Mouse (Mus musculus): ENCODE results near the gene Zer1. TPM values are rescaled to one million over a fixed set of nuclear protein-coding genes. Genes with fewer than 3 reads are reported as not detected.

Gene Zer1
- polyA plus RNA-seq, 1 experiment from 2014 or later, result 9.5 TPM

- Histone ChIP-seq H3K27me3 (no peaks in the 10 kb centered on the region), H3K36me3 (replicated peaks) (peaks cover 14% of the 10 kb centered on the region), H3K4me2 (no peak overlapping the region), H3K9me3 (no peaks in the 10 kb centered on the region), H3K4me3 (replicated peaks) (no peak overlapping the region), H3K27ac (no peak overlapping the region), H3K9ac (no peak overlapping the region), H3K4me1 (peaks cover 17% of the 10 kb centered on the region)
- 91% methylated on average over 12 of the region's 12 CpGs for WGBS
- ATAC-seq (ENCODE audit: low FRiP score), result no peak
Observed at GRCm38 (mm10) chr2:30091521-30091920, 32.9 kb downstream of the Zer1 start.

GRCm38 (mm10) chr2:30087310-30087709 is 37.1 kb downstream of the Zer1 start:
- no peak for ATAC-seq (ENCODE audit: low FRiP score)
- no peak overlapping the region for H3K27ac ChIP-seq
- peaks cover 14% of the 10 kb centered on the region for H3K36me3 ChIP-seq (replicated peaks)
- 95% methylated on average over 4 of the region's 4 CpGs for WGBS
- H3K4me1 ChIP-seq, result peaks cover 10% of the 10 kb centered on the region
- H3K4me2 ChIP-seq, result no peak overlapping the region
- H3K27me3 ChIP-seq, result no peaks in the 10 kb centered on the region
- H3K9me3 ChIP-seq, result no peaks in the 10 kb centered on the region
- H3K4me3 ChIP-seq (replicated peaks), result no peak overlapping the region
- no peak overlapping the region for H3K9ac ChIP-seq

GRCm38 (mm10) chr2:30084632-30085031 is 39.8 kb downstream of the Zer1 start:
- peak overlapping the region; percentile 5; the same call in 1 of the 2 replicates for H3K9ac ChIP-seq
- no peaks in the 10 kb centered on the region for H3K9me3 ChIP-seq
- no peak overlapping the region for H3K27ac ChIP-seq
- peak overlapping the region; percentile 4; the same call in 1 of the 2 replicates for H3K4me3 ChIP-seq (replicated peaks)
- H3K36me3 ChIP-seq (replicated peaks), result 0 out of 2 replicates have a peak, but pooled peaks cover 3% of the 10 kb centered on the region
- H3K4me1 ChIP-seq, result peaks cover 10% of the 10 kb centered on the region
- peak; percentile 49; the same call in 1 of the 2 replicates for ATAC-seq (ENCODE audit: low FRiP score)
- H3K27me3 ChIP-seq, result no peaks in the 10 kb centered on the region
- WGBS, result 12% methylated on average over 12 of the region's 12 CpGs
- peak overlapping the region; percentile 35 for H3K4me2 ChIP-seq

GRCm38 (mm10) chr2:30084113-30084512 is 40.3 kb downstream of the Zer1 start:
- H3K9ac ChIP-seq, result no peak overlapping the region

GRCm38 (mm10) chr2:30080181-30080800 is 44.1 kb downstream of the Zer1 start:
- H3K4me1 ChIP-seq, result peaks cover 21% of the 10 kb centered on the region
- no peaks in the 10 kb centered on the region for H3K9me3 ChIP-seq
- H3K4me3 ChIP-seq (replicated peaks), result no peak overlapping the region
- H3K27ac ChIP-seq, result no peak overlapping the region
- no peaks in the 10 kb centered on the region for H3K27me3 ChIP-seq
- WGBS, result 86% methylated on average over 15 of the region's 15 CpGs
- H3K36me3 ChIP-seq (replicated peaks), result 0 out of 2 replicates have a peak, but pooled peaks cover 3% of the 10 kb centered on the region
- no peak overlapping the region for H3K4me2 ChIP-seq
- ATAC-seq (ENCODE audit: low FRiP score), result no peak
- H3K9ac ChIP-seq, result no peak overlapping the region

More at GRCm38 (mm10) chr2:30084113-30084512, 40.3 kb downstream of the Zer1 start:
- peaks cover 10% of the 10 kb centered on the region for H3K4me1 ChIP-seq
- WGBS, result 59% methylated on average over 5 of the region's 5 CpGs
- 0 out of 2 replicates have a peak, but pooled peaks cover 3% of the 10 kb centered on the region for H3K36me3 ChIP-seq (replicated peaks)
- H3K4me3 ChIP-seq (replicated peaks), result no peak overlapping the region
- H3K27me3 ChIP-seq, result no peaks in the 10 kb centered on the region
- H3K9me3 ChIP-seq, result no peaks in the 10 kb centered on the region
- H3K27ac ChIP-seq, result no peak overlapping the region
- H3K4me2 ChIP-seq, result peak overlapping the region; percentile 35
- ATAC-seq (ENCODE audit: low FRiP score), result no peak

GRCm38 (mm10) chr2:30078760-30079159 is 45.6 kb downstream of the Zer1 start:
- Histone ChIP-seq H3K9me3 (no peaks in the 10 kb centered on the region), H3K4me3 (replicated peaks) (no peak overlapping the region), H3K36me3 (replicated peaks) (0 out of 2 replicates have a peak, but pooled peaks cover 7% of the 10 kb centered on the region), H3K27ac (peak overlapping the region; percentile 42; the same call in 1 of the 2 replicates), H3K27me3 (no peaks in the 10 kb centered on the region), H3K4me2 (peak overlapping the region; percentile 66; the same call in 1 of the 2 replicates), H3K9ac (peak overlapping the region; percentile 36; the same call in 1 of the 2 replicates), H3K4me1 (peaks cover 11% of the 10 kb centered on the region)
- no peak for ATAC-seq (ENCODE audit: low FRiP score)
- 81% methylated on average over 4 of the region's 4 CpGs for WGBS

GRCm38 (mm10) chr2:30078349-30078712 is 46.1 kb downstream of the Zer1 start:
- peaks cover 11% of the 10 kb centered on the region for H3K4me1 ChIP-seq
- ATAC-seq (ENCODE audit: low FRiP score), result no peak
- peak overlapping the region; percentile 47 for H3K4me3 ChIP-seq (replicated peaks)
- 24% methylated on average over 10 of the region's 10 CpGs for WGBS
- H3K27me3 ChIP-seq, result no peaks in the 10 kb centered on the region
- H3K27ac ChIP-seq, result peak overlapping the region; percentile 42
- no peaks in the 10 kb centered on the region for H3K9me3 ChIP-seq
- peak overlapping the region; percentile 36 for H3K9ac ChIP-seq
- H3K36me3 ChIP-seq (replicated peaks), result peaks cover 11% of the 10 kb centered on the region; the same call in 1 of the 2 replicates
- H3K4me2 ChIP-seq, result peak overlapping the region; percentile 66

- WGBS, result under 1% methylated on average over 53 of the region's 53 CpGs
- H3K27me3 ChIP-seq, result no peaks in the 10 kb centered on the region
- peak within 1 kb of the TSS; percentile 60 for H3K9ac ChIP-seq
- H3K4me1 ChIP-seq, result peaks cover 11% of the 10 kb centered on the region
- peak within 1 kb of the TSS; percentile 42 for H3K27ac ChIP-seq
- ATAC-seq (ENCODE audit: low FRiP score), result peak; percentile 69
- H3K9me3 ChIP-seq, result no peaks in the 10 kb centered on the region
- H3K4me2 ChIP-seq, result peak within 1 kb of the TSS; percentile 66
- peak within 1 kb of the TSS; percentile 47 for H3K4me3 ChIP-seq (replicated peaks)
- H3K36me3 ChIP-seq (replicated peaks), result peaks cover 17% of the 10 kb centered on the region
Observed at GRCm38 (mm10) chr2:30077502-30078348, 46.7 kb downstream of the Zer1 start, which contains the start of gene Pkn3. Pkn3 (plus strand) TSS chr2:30077684.

GRCm38 (mm10) chr2:30076959-30077358 is 47.4 kb downstream of the Zer1 start:
- WGBS, result 67% methylated on average over 6 of the region's 6 CpGs
- peaks cover 23% of the 10 kb centered on the region for H3K36me3 ChIP-seq (replicated peaks)
- ATAC-seq (ENCODE audit: low FRiP score), result peak; percentile 37
- H3K27me3 ChIP-seq, result no peaks in the 10 kb centered on the region
- peak overlapping the region; percentile 66 for H3K4me2 ChIP-seq
- peak overlapping the region; percentile 60; the same call in 1 of the 2 replicates for H3K9ac ChIP-seq
- no peaks in the 10 kb centered on the region for H3K9me3 ChIP-seq
- H3K4me1 ChIP-seq, result peaks cover 11% of the 10 kb centered on the region
- 0 out of 2 replicates have a peak overlapping the region, but pooled peaks have one; percentile 10 for H3K27ac ChIP-seq
- H3K4me3 ChIP-seq (replicated peaks), result no peak overlapping the region

- peaks cover 26% of the 10 kb centered on the region for H3K36me3 ChIP-seq (replicated peaks)
- H3K9me3 ChIP-seq, result no peaks in the 10 kb centered on the region
- no peak overlapping the region for H3K27ac ChIP-seq
- H3K27me3 ChIP-seq, result no peaks in the 10 kb centered on the region
- H3K4me3 ChIP-seq (replicated peaks), result no peak overlapping the region
- 90% methylated on average over 9 of the region's 9 CpGs for WGBS
- H3K4me1 ChIP-seq, result peaks cover 11% of the 10 kb centered on the region
- H3K9ac ChIP-seq, result no peak overlapping the region
- H3K4me2 ChIP-seq, result no peak overlapping the region
- no peak for ATAC-seq (ENCODE audit: low FRiP score)
Observed at GRCm38 (mm10) chr2:30076439-30076838, 47.9 kb downstream of the Zer1 start.

- Histone ChIP-seq H3K27me3 (no peaks in the 10 kb centered on the region), H3K9ac (no peak overlapping the region), H3K4me1 (peaks cover 11% of the 10 kb centered on the region), H3K27ac (no peak overlapping the region), H3K36me3 (replicated peaks) (peaks cover 24% of the 10 kb centered on the region), H3K9me3 (no peaks in the 10 kb centered on the region), H3K4me3 (replicated peaks) (no peak overlapping the region), H3K4me2 (no peak overlapping the region)
- ATAC-seq (ENCODE audit: low FRiP score), result no peak
- 92% methylated on average over 3 of the region's 3 CpGs for WGBS
Observed at GRCm38 (mm10) chr2:30075625-30076024, 48.8 kb downstream of the Zer1 start.

GRCm38 (mm10) chr2:30073285-30073684 is 51.1 kb downstream of the Zer1 start:
- Histone ChIP-seq H3K9me3 (no peaks in the 10 kb centered on the region), H3K4me2 (no peak overlapping the region), H3K36me3 (replicated peaks) (peaks cover 47% of the 10 kb centered on the region), H3K4me3 (replicated peaks) (no peak overlapping the region), H3K27me3 (no peaks in the 10 kb centered on the region), H3K9ac (no peak overlapping the region), H3K27ac (no peak overlapping the region), H3K4me1 (peaks cover 10% of the 10 kb centered on the region)
- WGBS, result 67% methylated on average over 3 of the region's 3 CpGs
- no peak for ATAC-seq (ENCODE audit: low FRiP score)

Data from forebrain, embryonic 12.5 days (tissue).